Mouse (Mus musculus) ES-E14 (cell line): ENCODE data around the gene Cnbp. TPM values are rescaled to one million over a fixed set of nuclear protein-coding genes. Genes with fewer than 3 reads are reported as not detected.

Experiments used
- DNase-seq: peaks from one replicate; pipeline ENCODE4 v3.0.0-alpha.2; 2013; ENCODE audit warnings: low read depth, low spot score
- H3K27ac ChIP-seq: 2 replicates; pipeline ENCODE4 v1.5.1; 2012; ENCODE audit warnings: low read depth, mild to moderate bottlenecking, low read length, moderate library complexity, mixed read lengths; ENCODE audit not compliant: poor library complexity, insufficient read depth, severe bottlenecking
- H3K36me3 ChIP-seq: 2 replicates; pipeline ENCODE4 v1.6.1; 2012; ENCODE audit warnings: mild to moderate bottlenecking, low read length, moderate library complexity, mixed read lengths; ENCODE audit not compliant: control insufficient read depth, poor library complexity, insufficient read depth, severe bottlenecking
- H3K4me1 ChIP-seq, 2 experiments: fragments of 150-350 bp in 1 of 2; sonication (generic) in 1 of 2; 2 replicates each; pipeline ENCODE4 v1.6.1; 2012; ENCODE audit warnings: low read length in 2 of 2, mild to moderate bottlenecking in 1 of 2, mixed read lengths in 1 of 2; ENCODE audit not compliant: control insufficient read depth in 2 of 2, insufficient read depth in 2 of 2, poor library complexity in 1 of 2
- H3K4me3 ChIP-seq, 2 experiments: fragments of 150-350 bp in 1 of 2; sonication (generic) in 1 of 2; 2 replicates each; pipeline ENCODE4 v1.5.1; 2012; ENCODE audit warnings: low read length in 2 of 2, low read depth in 1 of 2, mild to moderate bottlenecking in 1 of 2, mixed read lengths in 1 of 2; ENCODE audit not compliant: insufficient read depth in 1 of 2, poor library complexity in 1 of 2, severe bottlenecking in 1 of 2
- H3K9ac ChIP-seq: 2 replicates; pipeline ENCODE4 v1.6.1; 2012; ENCODE audit warnings: low read depth, mild to moderate bottlenecking, low read length, mixed read lengths; ENCODE audit not compliant: poor library complexity, insufficient read depth, severe bottlenecking
- H3K9me3 ChIP-seq: fragments of 150-350 bp; sonication (generic); 2 replicates; pipeline ENCODE4 v1.6.1; 2012; ENCODE audit warnings: low read depth, mild to moderate bottlenecking, low read length; ENCODE audit not compliant: control insufficient read depth, insufficient read depth
- CHD2 ChIP-seq: IDR thresholded peaks from 2 replicates; pipeline ENCODE4 v1.6.1; 2014; ENCODE audit warnings: mild to moderate bottlenecking, low read depth, low read length, inconsistent platforms
- HCFC1 ChIP-seq: IDR thresholded peaks from 2 replicates; pipeline ENCODE4 v1.6.1; 2012; ENCODE audit warnings: low read length, inconsistent platforms, borderline replicate concordance; ENCODE audit not compliant: insufficient read depth
- MAFK ChIP-seq: IDR thresholded peaks from 2 replicates; pipeline ENCODE4 v1.6.1; 2014; ENCODE audit warnings: mild to moderate bottlenecking, low read depth, low read length, inconsistent platforms; ENCODE audit not compliant: insufficient read depth
- ZC3H11A ChIP-seq: IDR thresholded peaks from 2 replicates; pipeline ENCODE4 v1.6.1; 2012; ENCODE audit warnings: low read depth, mild to moderate bottlenecking, inconsistent platforms, low read length, borderline replicate concordance
- ZNF384 ChIP-seq: IDR thresholded peaks from 2 replicates; pipeline ENCODE4 v1.6.1; 2012; ENCODE audit warnings: low read depth, low read length, inconsistent platforms
- in situ Hi-C, 2 experiments: fragments of 600-800 bp; cut with MboI; formaldehyde crosslinking; loops; one replicate each; pipeline ENCODE4 v1.15.1; 2025; ENCODE audit warnings: low sequenced_read_pairs in 2 of 2, inconsistent platforms in 1 of 2; ENCODE audit not compliant: unreplicated experiment in 2 of 2
- total RNA-seq: library from RNA; depleted of rRNA; stranded (reverse); fragments of 300-350 nt; gene quantifications from 2 replicates; pipeline ENCODE4 v1.2.3, GENCODE M21; 2012

The Cnbp gene
- total RNA-seq, 1 experiment: 562 TPM

- peaks cover 24% of the 10 kb centered on the region for H3K36me3 ChIP-seq
- in situ Hi-C loops: no loop called here
These were observed 11.0 kb downstream of the Cnbp start for GRCm38 (mm10) chr6:87839797-87840341.

GRCm38 (mm10) chr6:87838551-87839197 lies 12.2 kb downstream of the Cnbp start, which contains the start of gene Isy1:
Isy1 (minus strand) TSS chr6:87838798.
- in situ Hi-C loops: no loop called here
- TF ChIP-seq ZC3H11A (no peak), HCFC1 (peak; percentile 87), MAFK (no peak), CHD2 (peak; percentile 69; the same call in 1 of the 2 replicates), ZNF384 (no peak)
- H3K9me3 ChIP-seq: no peaks in the 10 kb centered on the region
- H3K4me1 ChIP-seq: no peaks in the 10 kb centered on the region
- H3K9ac ChIP-seq: peak within 1 kb of the TSS; percentile 93
- DNase-seq: peak; percentile 93
- peak within 1 kb of the TSS; percentile 71 for H3K27ac ChIP-seq
- H3K4me3 ChIP-seq: peak within 1 kb of the TSS; percentile 77 to 86
- H3K36me3 ChIP-seq: peaks cover 19% of the 10 kb centered on the region

More at GRCm38 (mm10) chr6:87839797-87840341, 11.0 kb downstream of the Cnbp start:
- no peak for DNase-seq
- H3K9ac ChIP-seq: no peak overlapping the region
- H3K4me3 ChIP-seq: no peak overlapping the region
- H3K4me1 ChIP-seq: no peaks in the 10 kb centered on the region
- no peaks in the 10 kb centered on the region for H3K9me3 ChIP-seq
- no peak for TF ChIP-seq MAFK
- TF ChIP-seq HCFC1: no peak
- no peak for TF ChIP-seq CHD2
- TF ChIP-seq ZNF384: no peak
- TF ChIP-seq ZC3H11A: no peak
- no peak overlapping the region for H3K27ac ChIP-seq

GRCm38 (mm10) chr6:87835695-87836094 lies 15.2 kb downstream of the Cnbp start, which contains the start of gene Gm45140:
Gm45140 (minus strand) TSS chr6:87835795.
- in situ Hi-C loops: no loop called here
- no peak within 1 kb of the TSS for H3K4me3 ChIP-seq
- no peak within 1 kb of the TSS for H3K9ac ChIP-seq
- H3K9me3 ChIP-seq: no peaks in the 10 kb centered on the region
- H3K36me3 ChIP-seq: peaks cover 8% of the 10 kb centered on the region
- TF ChIP-seq CHD2 (no peak), HCFC1 (no peak), ZC3H11A (no peak), MAFK (no peak), ZNF384 (no peak)
- no peak for DNase-seq
- no peak within 1 kb of the TSS for H3K27ac ChIP-seq
- no peaks in the 10 kb centered on the region for H3K4me1 ChIP-seq

- no peaks in the 10 kb centered on the region for H3K4me1 ChIP-seq
- no peak for TF ChIP-seq MAFK
- no peak for TF ChIP-seq CHD2
- TF ChIP-seq ZC3H11A: no peak
- no peak for TF ChIP-seq HCFC1
- no peak for TF ChIP-seq ZNF384
- H3K9ac ChIP-seq: no peak overlapping the region
- no peaks in the 10 kb centered on the region for H3K9me3 ChIP-seq
- peaks cover 43% of the 10 kb centered on the region for H3K36me3 ChIP-seq
- no peak overlapping the region for H3K27ac ChIP-seq
- no peak for DNase-seq
- in situ Hi-C loops: no loop called here
- no peak overlapping the region for H3K4me3 ChIP-seq
These were observed 30.5 kb downstream of the Cnbp start for GRCm38 (mm10) chr6:87820366-87820765.
